Mouse (Mus musculus) neural tube, embryonic 11.5 days (tissue): Measurements from ENCODE around the gene Npas1. TPM values are rescaled to one million over a fixed set of nuclear protein-coding genes. Genes with fewer than 3 reads are reported as not detected.

ENCODE experiments used
- ATAC-seq: fragments of 200-750 bp; cut with Nextera tagmentation; 2 replicates; pipeline ENCODE4 v1.8.0; 2017; ENCODE audit warnings: moderate number of reproducible peaks, mild to moderate bottlenecking, moderate TSS enrichment, moderate library complexity; ENCODE audit not compliant: insufficient read depth, low FRiP score, low TSS enrichment
- DNase-seq: peaks from one replicate; pipeline ENCODE4 v3.0.0-alpha.2; 2015; ENCODE audit warnings: low spot score
- H3K27ac ChIP-seq: fragments of 300-500 bp; sonication (generic); 2 replicates; pipeline ENCODE4 v1.5.1; 2014; ENCODE audit warnings: low read depth, mild to moderate bottlenecking, low read length
- H3K27me3 ChIP-seq: fragments of 300-500 bp; sonication (generic); 2 replicates; pipeline ENCODE4 v1.6.1; 2014; ENCODE audit warnings: mild to moderate bottlenecking, low read length, mixed read lengths; ENCODE audit not compliant: control insufficient read depth, insufficient read depth
- H3K36me3 ChIP-seq: fragments of 300-500 bp; sonication (generic); 2 replicates; pipeline ENCODE4 v1.6.1; 2014; ENCODE audit warnings: mild to moderate bottlenecking, low read length, moderate library complexity, mixed read lengths; ENCODE audit not compliant: control insufficient read depth, insufficient read depth
- H3K4me1 ChIP-seq: fragments of 300-500 bp; sonication (generic); 2 replicates; pipeline ENCODE4 v1.6.1; 2014; ENCODE audit warnings: low read length, mixed read lengths; ENCODE audit not compliant: control insufficient read depth, insufficient read depth
- H3K4me2 ChIP-seq: fragments of 300-500 bp; sonication (generic); 2 replicates; pipeline ENCODE4 v1.6.1; 2014; ENCODE audit warnings: low read depth, mild to moderate bottlenecking, moderate library complexity
- H3K4me3 ChIP-seq: fragments of 300-500 bp; sonication (generic); 2 replicates; pipeline ENCODE4 v1.5.1; 2014; ENCODE audit warnings: low read depth, low read length
- H3K9ac ChIP-seq: fragments of 300-500 bp; sonication (generic); 2 replicates; pipeline ENCODE4 v1.6.1; 2014; ENCODE audit warnings: mild to moderate bottlenecking, low read length
- H3K9me3 ChIP-seq: fragments of 300-500 bp; sonication (generic); 2 replicates; pipeline ENCODE4 v1.6.1; 2016; ENCODE audit warnings: low read length; ENCODE audit not compliant: control insufficient read depth
- WGBS: fragments of 180-500 bp; shearing (Covaris S2); extraction: QIAGEN DNeasy Blood & Tissue Kit; methylation state at CpG from one replicate; pipeline ENCODE4 v1.1.7; 2014; 5-methylcytosine and 5-hydroxymethylcytosine counted together
- polyA plus RNA-seq: library from polyadenylated mRNA; unstranded; fragments of >200 nt; fragmentation: Nextera tagmentation; extraction: Ambion mirVana; gene quantifications from 2 replicates; pipeline ENCODE4 v1.2.1, GENCODE M21; 2014

Npas1 gene
- polyA plus RNA-seq, 1 experiment from 2014 or later = 0.45 TPM

- peaks cover 2% of the 10 kb centered on the region; the same call in 1 of the 2 replicates for H3K36me3 ChIP-seq
- H3K27me3 ChIP-seq = no peaks in the 10 kb centered on the region
- no peaks in the 10 kb centered on the region for H3K9me3 ChIP-seq
- 1% methylated on average over 30 of the region's 30 CpGs for WGBS
- no peaks in the 10 kb centered on the region for H3K4me1 ChIP-seq
- ATAC-seq = peak; percentile 95
- DNase-seq = peak; percentile 85
- 0 out of 2 replicates have a peak within 1 kb of the TSS, but pooled peaks have one; percentile 27 for H3K27ac ChIP-seq
- H3K9ac ChIP-seq = peak within 1 kb of the TSS; percentile 75
- peak within 1 kb of the TSS; percentile 76 for H3K4me3 ChIP-seq
- H3K4me2 ChIP-seq = peak within 1 kb of the TSS; percentile 94
Observed at GRCm38 (mm10) chr7:16452587-16453073, 24.9 kb downstream of the Npas1 start, which contains the start of gene Tmem160. Gene Tmem160, plus strand, starts transcription at chr7:16452779.

GRCm38 (mm10) chr7:16451656-16452055, 25.9 kb downstream of the Npas1 start:
- H3K36me3 ChIP-seq = peaks cover 2% of the 10 kb centered on the region; the same call in 1 of the 2 replicates
- H3K4me2 ChIP-seq = no peak overlapping the region
- H3K4me1 ChIP-seq = no peaks in the 10 kb centered on the region
- no peaks in the 10 kb centered on the region for H3K27me3 ChIP-seq
- H3K9me3 ChIP-seq = no peaks in the 10 kb centered on the region
- WGBS = 87% methylated on average over 6 of the region's 6 CpGs
- ATAC-seq = no peak
- H3K9ac ChIP-seq = no peak overlapping the region
- no peak overlapping the region for H3K27ac ChIP-seq
- DNase-seq = no peak
- no peak overlapping the region for H3K4me3 ChIP-seq

- Histone ChIP-seq H3K9me3 (no peaks in the 10 kb centered on the region), H3K36me3 (no peaks in the 10 kb centered on the region; the same call in 1 of the 2 replicates), H3K4me1 (no peaks in the 10 kb centered on the region), H3K4me3 (no peak overlapping the region), H3K27ac (no peak overlapping the region), H3K9ac (no peak overlapping the region), H3K4me2 (no peak overlapping the region), H3K27me3 (no peaks in the 10 kb centered on the region)
- DNase-seq = no peak
- no peak for ATAC-seq
Observed at GRCm38 (mm10) chr7:16441241-16441640, 36.3 kb downstream of the Npas1 start.

DNA sequence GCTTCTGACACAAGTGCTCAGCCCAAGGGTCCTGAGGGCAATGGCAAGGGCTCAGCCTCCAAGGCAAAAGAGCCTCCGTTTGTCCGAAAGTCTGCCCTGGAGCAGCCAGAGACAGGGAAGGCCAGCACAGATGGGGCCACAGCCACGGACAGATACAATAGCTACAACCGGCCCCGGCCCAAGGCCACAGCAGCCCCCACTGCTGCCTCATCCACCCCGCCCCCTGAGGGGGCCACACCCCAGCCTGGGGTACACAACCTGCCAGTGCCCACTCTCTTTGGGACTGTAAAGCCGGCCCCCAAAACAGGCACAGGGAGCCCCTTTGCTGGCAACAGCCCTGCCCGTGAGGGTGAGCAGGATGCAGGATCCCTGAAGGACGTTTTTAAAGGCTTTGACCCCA, 42.4 kb downstream of the Npas1 start:
- DNase-seq = no peak
- no peak overlapping the region for H3K4me2 ChIP-seq
- H3K9ac ChIP-seq = no peak overlapping the region
- H3K4me1 ChIP-seq = no peaks in the 10 kb centered on the region
- H3K27ac ChIP-seq = no peak overlapping the region
- H3K9me3 ChIP-seq = no peaks in the 10 kb centered on the region
- peaks cover 39% of the 10 kb centered on the region for H3K36me3 ChIP-seq
- no peak overlapping the region for H3K4me3 ChIP-seq
- no peaks in the 10 kb centered on the region for H3K27me3 ChIP-seq
- no peak for ATAC-seq
- WGBS = 82% methylated on average over 9 of the region's 9 CpGs

GRCm38 (mm10) chr7:16433352-16433971, 44.1 kb downstream of the Npas1 start:
- Histone ChIP-seq H3K27ac (no peak overlapping the region), H3K36me3 (peaks cover 55% of the 10 kb centered on the region), H3K4me1 (no peaks in the 10 kb centered on the region), H3K9me3 (no peaks in the 10 kb centered on the region), H3K9ac (no peak overlapping the region), H3K4me3 (no peak overlapping the region), H3K4me2 (no peak overlapping the region), H3K27me3 (no peaks in the 10 kb centered on the region)
- DNase-seq (no peak), ATAC-seq (no peak)
- WGBS = 86% methylated on average over 3 of the region's 3 CpGs

DNA sequence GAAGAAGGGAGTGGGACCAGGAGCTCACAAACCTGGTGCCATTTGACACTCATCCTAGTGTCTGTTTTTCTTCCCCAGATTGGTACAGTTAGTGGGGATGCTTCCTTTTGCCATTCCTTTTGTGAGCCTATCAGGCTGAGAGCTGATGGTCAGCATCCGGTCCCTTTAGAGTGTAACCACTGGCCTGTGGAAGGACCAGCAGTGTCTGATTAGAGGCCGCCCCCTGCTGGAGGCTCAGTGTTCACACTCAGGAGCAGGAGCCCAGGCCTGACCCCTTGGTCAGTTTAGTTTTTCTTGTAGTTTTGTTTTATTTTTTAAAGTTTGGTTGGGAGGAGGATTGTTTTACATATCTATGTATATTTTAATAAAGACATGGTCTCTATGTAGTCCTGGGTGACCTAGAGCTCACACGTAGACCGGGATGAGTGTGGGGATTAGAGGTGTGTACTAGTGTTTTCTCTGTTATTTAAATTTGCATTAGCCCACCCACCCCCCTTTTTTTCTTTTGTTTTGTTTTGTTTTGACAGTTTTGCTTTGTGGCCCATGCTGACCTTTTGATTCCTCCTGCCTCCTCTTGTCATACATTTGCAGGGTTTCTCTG, 51.3 kb downstream of the Npas1 start:
- H3K27ac ChIP-seq = no peak overlapping the region
- H3K9ac ChIP-seq = no peak overlapping the region
- DNase-seq (peak; percentile 65), ATAC-seq (peak; percentile 68)
- peaks cover 52% of the 10 kb centered on the region for H3K36me3 ChIP-seq
- WGBS = 68% methylated on average over 4 of the region's 4 CpGs
- no peaks in the 10 kb centered on the region for H3K9me3 ChIP-seq
- no peak overlapping the region for H3K4me2 ChIP-seq
- no peaks in the 10 kb centered on the region for H3K4me1 ChIP-seq
- no peaks in the 10 kb centered on the region for H3K27me3 ChIP-seq
- no peak overlapping the region for H3K4me3 ChIP-seq

- Histone ChIP-seq H3K9ac (no peak overlapping the region), H3K27ac (no peak overlapping the region), H3K9me3 (no peaks in the 10 kb centered on the region), H3K4me1 (no peaks in the 10 kb centered on the region), H3K36me3 (peaks cover 53% of the 10 kb centered on the region), H3K27me3 (no peaks in the 10 kb centered on the region), H3K4me3 (no peak overlapping the region), H3K4me2 (no peak overlapping the region)
- 86% methylated on average over 10 of the region's 10 CpGs for WGBS
- DNase-seq (no peak), ATAC-seq (no peak)
Observed at GRCm38 (mm10) chr7:16425721-16426120, 51.8 kb downstream of the Npas1 start.

- Histone ChIP-seq H3K36me3 (peaks cover 49% of the 10 kb centered on the region), H3K4me2 (no peak overlapping the region), H3K9me3 (no peaks in the 10 kb centered on the region), H3K27ac (no peak overlapping the region), H3K9ac (no peak overlapping the region), H3K4me3 (no peak overlapping the region), H3K4me1 (no peaks in the 10 kb centered on the region), H3K27me3 (no peaks in the 10 kb centered on the region)
- DNase-seq = no peak
- WGBS = 94% methylated on average over 9 of the region's 9 CpGs
- no peak for ATAC-seq
Observed at GRCm38 (mm10) chr7:16423731-16424130, 53.8 kb downstream of the Npas1 start.
